8 mouse cellular contexts compared by ENCODE assay signal in genomic region chr4:110020255-110020654, GRCm38 (mm10). TPM values are rescaled to one million over a fixed set of nuclear protein-coding genes. Genes with fewer than 3 reads are reported as not detected.
DNase-seq lines count a peak whose midpoint lies in the region; ATAC-seq and TF ChIP-seq lines count a peak whose summit lies in the region.

No protein-coding gene starts in this region.

- peak; percentile 78 for ATAC-seq in Patski
- ATAC-seq in hindbrain, postnatal 0 days = peak; percentile 69
- peak; percentile 74; the same call in 1 of the 2 replicates for ATAC-seq in megakaryocyte, adult 5-6 weeks (ENCODE audit: poor library complexity, severe bottlenecking)

- H3K9me3 ChIP-seq in hindbrain, postnatal 0 days (ENCODE audit: low read length) = no peaks in the 10 kb centered on the region

- H3K27ac ChIP-seq in hindbrain, postnatal 0 days = no peak overlapping the region

- CTCF ChIA-PET in Patski (lab: Charles Lee) = interaction anchor here (0.7 to 1.8 kb wide), 9 partner anchors 9 to 272 kb away, joined by 3 to 8 read pairs (median 3); no protein-coding TSS in a partner anchor

- H3K4me3 ChIP-seq in hindbrain, postnatal 0 days (ENCODE audit: low read length) = peak overlapping the region; percentile 11; the same call in 1 of the 2 replicates

- 10% methylated on average over 12 of the region's 12 CpGs for WGBS in hindbrain, postnatal 0 days

- POLR2A ChIA-PET in Patski (lab: Charles Lee) = no interaction called here

- in situ Hi-C loops in Patski (cut with MboI; ENCODE audit: low pct_unique_long_range_greater_than_20kb) = loop anchor here (25.0 kb wide), 1 partner anchor 508 kb away; no protein-coding TSS in a partner anchor

- no peak overlapping the region; the same call in 1 of the 2 replicates for H3K9ac ChIP-seq in hindbrain, postnatal 0 days (replicated peaks; ENCODE audit: low read length)

- TF ChIP-seq CTCF in Patski (IDR thresholded peaks at IDR 0.05) = peak; percentile 74
- TF ChIP-seq CTCF in hindbrain, postnatal 0 days (IDR thresholded peaks at IDR 0.05; ENCODE audit: low read depth) = peak; percentile 92

- no peaks in the 10 kb centered on the region for H3K36me3 ChIP-seq in hindbrain, postnatal 0 days (ENCODE audit: insufficient read depth, low read length)

- H3K4me2 ChIP-seq in hindbrain, postnatal 0 days (ENCODE audit: low read depth, low read length) = peak overlapping the region; percentile 58

- H3K27me3 ChIP-seq in Patski = no peaks in the 10 kb centered on the region
- H3K27me3 ChIP-seq in hindbrain, postnatal 0 days (ENCODE audit: insufficient read depth, low read length) = no peaks in the 10 kb centered on the region

- H3K4me1 ChIP-seq in hindbrain, postnatal 0 days (ENCODE audit: insufficient read depth, low read length) = no peaks in the 10 kb centered on the region

- DNase-seq in Patski (ENCODE audit: low read depth, low spot score) = peak; percentile 7
- DNase-seq in cerebellum, postnatal 10 days = peak; percentile 91 to 95
- peak; percentile 84 to 89 for DNase-seq in frontal cortex, postnatal 25 days (ENCODE audit: low spot score in 2 of 2)
- peak; percentile 89 for DNase-seq in hindbrain, postnatal 0 days (ENCODE audit: low spot score)
- DNase-seq in left cerebral cortex, adult 11 months (ENCODE audit: low spot score) = peak; percentile 55
- peak; percentile 83 to 90 for DNase-seq in right cerebral cortex, postnatal 10 days (ENCODE audit: low spot score in 2 of 2)
- DNase-seq in urinary bladder, postnatal 36 days (ENCODE audit: low spot score in 2 of 2) = peak; percentile 62 to 70

RNA-seq across cellular contexts. Expression of gene Dmrta2, which starts 42.4 kb away (rescaled TPM):
- 13.5 TPM for polyA plus RNA-seq in Patski (2021)
- total RNA-seq in hindbrain, postnatal 0 days (2014; rRNA removed) = 1.2 and 2.0 TPM in 2 replicates
- 0.06 and 0.08 TPM in 2 replicates for polyA plus RNA-seq in hindbrain, postnatal 0 days (2015; fragmentation: Nextera tagmentation; extraction: Ambion mirVana)
- total RNA-seq in megakaryocyte, adult 5-6 weeks (2015) = 0.14 TPM in 1 of 2 replicates, not detected in the other
- total RNA-seq in megakaryocyte, adult 5-6 weeks (2017) = not detected in 2 replicates

Comparison
In these comparisons a context has a peak if more than half of its experiments do, and no peak if none do; other contexts are left out.
1. DNase-seq: peak in every context shown above with its lines; median percentile 93 in cerebellum, postnatal 10 days; 89 in hindbrain, postnatal 0 days; 86 in frontal cortex, postnatal 25 days; 86 in right cerebral cortex, postnatal 10 days; 66 in urinary bladder, postnatal 36 days; 55 in left cerebral cortex, adult 11 months; 7 in Patski.